Mouse (Mus musculus) CD8-positive naive resting alpha-beta T cell, adult 2 months (primary cell): ENCODE measurements around the gene Daam1.

Experiments used
- DNase-seq, 2 experiments: peaks; one replicate each; pipeline ENCODE4 v3.0.0; 2022; ENCODE audit warnings: low read depth in 2 of 2, low spot score in 2 of 2

The Daam1 gene

DNA sequence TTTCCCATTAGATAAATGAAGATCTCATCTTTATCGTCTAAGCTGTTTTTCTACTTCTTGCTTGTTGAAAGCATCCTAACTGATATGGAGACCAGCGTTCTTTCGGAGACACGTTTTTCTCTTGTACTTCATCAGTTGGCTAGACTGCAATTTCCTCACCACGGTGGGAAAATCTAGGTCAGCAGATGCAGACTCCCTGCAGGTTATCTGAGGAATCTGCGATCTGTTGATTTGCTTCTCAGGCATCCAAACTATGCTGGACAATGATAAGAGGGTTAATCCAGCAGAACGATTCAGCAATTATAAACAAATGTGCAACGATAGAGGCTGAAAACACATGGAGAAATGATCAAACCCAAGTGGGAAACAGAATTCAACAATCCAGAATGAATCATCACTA lies 208.6 kb downstream of the Daam1 start:
- no peak for DNase-seq

DNA sequence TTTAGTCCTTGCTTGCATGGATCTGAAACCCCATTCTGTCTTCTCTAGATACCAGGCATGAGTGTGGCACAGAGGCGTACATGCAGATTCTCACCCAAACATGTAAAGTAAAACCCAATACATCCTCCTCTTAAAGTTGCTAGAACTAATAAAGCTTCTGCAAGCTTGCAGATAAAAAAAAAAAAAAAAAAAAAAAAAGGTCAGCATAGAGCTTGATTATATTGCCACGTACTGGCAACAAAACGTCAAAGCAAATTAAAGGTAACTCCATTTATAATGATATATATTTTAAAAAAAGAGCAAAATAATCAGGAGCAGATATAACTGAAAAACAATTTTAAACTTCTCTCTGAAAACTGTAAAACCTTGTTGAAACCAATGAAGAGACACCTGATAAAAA lies 210.4 kb downstream of the Daam1 start:
- DNase-seq = no peak
